Comparison of ENCODE assay signal across 8 mouse cellular contexts in the genomic region with DNA sequence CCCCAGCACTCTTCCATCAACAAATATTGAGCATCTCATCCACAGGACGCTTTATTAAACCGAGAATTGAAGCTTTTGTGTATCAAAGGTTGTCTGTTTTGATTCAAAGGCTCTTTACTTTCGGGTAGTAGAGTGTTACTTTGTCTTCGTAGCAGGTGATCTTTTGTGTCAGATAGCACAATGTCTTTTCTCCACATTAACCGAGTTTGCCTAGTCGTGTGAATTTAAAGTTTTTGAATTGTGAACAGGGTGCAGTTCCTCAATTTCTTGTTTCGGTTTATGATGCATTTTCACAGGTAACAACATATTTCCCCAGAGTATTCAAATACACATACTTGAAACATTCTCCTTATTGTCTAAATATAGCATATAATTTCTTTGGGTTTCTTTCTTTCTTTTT. TPM values are rescaled to one million over a fixed set of nuclear protein-coding genes. Genes with fewer than 3 reads are reported as not detected.
DNase-seq lines count a peak whose midpoint lies in the region; ATAC-seq and TF ChIP-seq lines count a peak whose summit lies in the region.

No protein-coding gene starts in this region.

- no peaks in the 10 kb centered on the region for H3K27me3 ChIP-seq in heart, embryonic 13.5 days (replicated peaks)
- H3K27me3 ChIP-seq in E14TG2a.4 (ENCODE audit: insufficient read depth, low read length): no peaks in the 10 kb centered on the region
- H3K27me3 ChIP-seq in forebrain, embryonic 13.5 days: no peaks in the 10 kb centered on the region
- H3K27me3 ChIP-seq in liver, embryonic 14.5 days (ENCODE audit: control insufficient read depth, insufficient read depth, low read length): no peaks in the 10 kb centered on the region

- peak overlapping the region; percentile 80 for H3K4me2 ChIP-seq in heart, embryonic 13.5 days
- H3K4me2 ChIP-seq in forebrain, embryonic 13.5 days: peak overlapping the region; percentile 66
- peak overlapping the region; percentile 95 for H3K4me2 ChIP-seq in liver, embryonic 14.5 days (ENCODE audit: low read depth)

- H3K9ac ChIP-seq in heart, embryonic 13.5 days: peak overlapping the region; percentile 99
- H3K9ac ChIP-seq in forebrain, embryonic 13.5 days: peak overlapping the region; percentile 99
- peak overlapping the region; percentile 98 for H3K9ac ChIP-seq in liver, embryonic 14.5 days (replicated peaks)

- WGBS in heart, embryonic 13.5 days: 18% methylated on average over 7 of the region's 7 CpGs
- WGBS in forebrain, embryonic 13.5 days: 7% methylated on average over 7 of the region's 7 CpGs
- WGBS in liver, embryonic 14.5 days (ENCODE audit: insufficient replicate concordance): 5% methylated on average over 7 of the region's 7 CpGs

- no peak for DNase-seq in heart, adult 9 months (ENCODE audit: low spot score in 2 of 2)
- DNase-seq in liver, embryonic 14.5 days (ENCODE audit: low read depth in 3 of 3, low spot score in 3 of 3): no peak
- no peak for DNase-seq in urinary bladder, postnatal 14 days (ENCODE audit: low spot score)
- DNase-seq in right cerebral cortex, postnatal 14 days: no peak
- DNase-seq in left cerebral cortex, adult 11 months (ENCODE audit: low spot score): no peak

- no peaks in the 10 kb centered on the region for H3K9me3 ChIP-seq in heart, embryonic 13.5 days
- no peaks in the 10 kb centered on the region for H3K9me3 ChIP-seq in E14TG2a.4 (ENCODE audit: low read length)
- H3K9me3 ChIP-seq in forebrain, embryonic 13.5 days (replicated peaks): no peaks in the 10 kb centered on the region
- no peaks in the 10 kb centered on the region for H3K9me3 ChIP-seq in liver, embryonic 14.5 days (ENCODE audit: control insufficient read depth, low read length)

- peak overlapping the region; percentile 97 for H3K4me3 ChIP-seq in heart, embryonic 13.5 days
- H3K4me3 ChIP-seq in E14TG2a.4 (replicated peaks; ENCODE audit: low read length): peak overlapping the region; percentile 92
- H3K4me3 ChIP-seq in forebrain, embryonic 13.5 days: peak overlapping the region; percentile 87
- H3K4me3 ChIP-seq in liver, embryonic 14.5 days (ENCODE audit: insufficient read depth in 1 of 2, low read depth in 2 of 2, low read length in 2 of 2): peak overlapping the region; percentile 52 to 99

- TF ChIP-seq CTCF in E14TG2a.4 (conservative IDR thresholded peaks at IDR 0.05; ENCODE audit: low read length): no peak
- no peak for TF ChIP-seq CTCF in liver, embryonic 14.5 days (IDR thresholded peaks at IDR 0.05; ENCODE audit: low read depth)

- H3K4me1 ChIP-seq in heart, embryonic 13.5 days: peaks cover 19% of the 10 kb centered on the region
- H3K4me1 ChIP-seq in E14TG2a.4 (replicated peaks; ENCODE audit: low read depth, low read length): peaks cover 27% of the 10 kb centered on the region
- H3K4me1 ChIP-seq in forebrain, embryonic 13.5 days: peaks cover 17% of the 10 kb centered on the region
- H3K4me1 ChIP-seq in liver, embryonic 14.5 days (replicated peaks; ENCODE audit: control insufficient read depth in 2 of 2, insufficient read depth in 2 of 2, low read length in 1 of 2): peaks cover 11 to 15% of the 10 kb centered on the region in 2 experiments

- ATAC-seq in heart, embryonic 13.5 days (ENCODE audit: extremely low read depth, insufficient number of reproducible peaks, low FRiP score, low TSS enrichment): no peak
- ATAC-seq in forebrain, embryonic 13.5 days: no peak
- no peak for ATAC-seq in liver, embryonic 14.5 days (ENCODE audit: insufficient read depth)

- no peak for TF ChIP-seq EP300 in liver, embryonic 14.5 days (IDR thresholded peaks at IDR 0.05; ENCODE audit: low read depth)

- peaks cover 5% of the 10 kb centered on the region; the same call in 1 of the 2 replicates for H3K36me3 ChIP-seq in heart, embryonic 13.5 days
- no peaks in the 10 kb centered on the region for H3K36me3 ChIP-seq in E14TG2a.4 (ENCODE audit: insufficient read depth, low read length)
- peaks cover 4% of the 10 kb centered on the region; the same call in 1 of the 2 replicates for H3K36me3 ChIP-seq in forebrain, embryonic 13.5 days (ENCODE audit: poor library complexity, severe bottlenecking)
- no peaks in the 10 kb centered on the region for H3K36me3 ChIP-seq in liver, embryonic 14.5 days (replicated peaks; ENCODE audit: control insufficient read depth, insufficient read depth, low read depth)

- no peak overlapping the region for H3K27ac ChIP-seq in heart, embryonic 13.5 days (replicated peaks)
- H3K27ac ChIP-seq in forebrain, embryonic 13.5 days: no peak overlapping the region
- no peak overlapping the region for H3K27ac ChIP-seq in liver, embryonic 14.5 days

RNA-seq across cellular contexts. Expression of gene Peli1, which starts 1.5 kb away (rescaled TPM):
- 21.1 and 21.6 TPM in 2 replicates for polyA plus RNA-seq in heart, embryonic 13.5 days (2015; fragmentation: Nextera tagmentation; extraction: Ambion mirVana)
- polyA plus RNA-seq in forebrain, embryonic 13.5 days (2015; fragmentation: Nextera tagmentation; extraction: Ambion mirVana): 99.0 and 106 TPM in 2 replicates
- 4.0 and 5.7 TPM in 2 replicates for polyA plus RNA-seq in liver, embryonic 14.5 days (2012; rRNA removed)
- polyA plus RNA-seq in liver, embryonic 14.5 days (2014; fragmentation: Nextera tagmentation; extraction: Ambion mirVana): 11.5 and 13.8 TPM in 2 replicates
